Mouse (Mus musculus) megakaryocyte, embryonic 14.5 days (primary cell): ENCODE data around the gene Chl1.

Source experiments
- FLI1 ChIP-seq: IDR thresholded peaks from 2 replicates; pipeline ENCODE4 v1.6.1; 2012; ENCODE audit warnings: low read length, inconsistent platforms, mixed read lengths
- GATA1 ChIP-seq: IDR thresholded peaks from 3 replicates; pipeline ENCODE4 v1.6.1; 2012; ENCODE audit warnings: mixed read lengths, low read length, inconsistent platforms, borderline replicate concordance

GRCm38 (mm10) chr6:103542576-103542975, 32.2 kb downstream of the Chl1 start:
- TF ChIP-seq GATA1 (no peak), FLI1 (no peak)
